Mouse (Mus musculus) right cerebral cortex, postnatal 25 days (tissue): ENCODE measurements at regions not wholly inside any gene's neighbourhood (a gene's known extent, or its start where the extent isn't known, plus 50 kb on each side); places are given as distances from the start of the nearest gene placed in this dataset.
A peak's percentile ranks its signal among the peaks of the same experiment; 100 is the strongest.

Source experiments
- DNase-seq: peaks from one replicate; pipeline ENCODE4 v3.0.0; 2022

DNA sequence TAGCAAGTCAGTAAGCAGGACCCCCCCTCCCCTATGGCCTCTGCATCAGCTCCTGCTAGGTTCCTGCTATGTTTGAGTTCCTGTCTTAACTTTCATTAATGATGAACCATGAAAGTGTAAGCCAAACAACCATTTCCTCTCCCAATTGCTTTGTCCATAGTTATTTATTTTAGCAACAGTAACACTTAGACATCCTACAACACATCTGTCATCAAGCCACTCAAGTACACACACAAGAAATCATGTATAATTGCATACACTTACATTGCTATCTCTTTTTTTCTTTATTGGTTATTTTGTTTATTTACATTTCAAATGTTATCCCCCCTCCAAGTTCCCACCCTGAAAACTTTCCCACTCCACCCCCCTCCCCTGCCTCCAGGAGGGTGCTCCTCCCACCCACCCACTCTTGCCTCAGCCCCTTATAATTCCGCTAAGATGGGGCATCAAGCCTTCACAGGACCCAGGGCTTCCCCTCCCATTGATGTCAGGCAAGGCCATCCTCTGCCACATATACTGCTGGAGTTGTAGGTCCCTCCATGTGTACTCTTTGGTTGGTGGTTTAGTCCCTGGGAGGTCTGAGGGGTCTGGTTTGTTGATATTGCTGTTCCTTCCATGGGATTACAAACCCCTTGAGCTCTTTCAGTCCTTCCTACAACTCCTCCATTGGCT is 310.9 kb upstream of the Ccnh start:
- no peak for DNase-seq

DNA sequence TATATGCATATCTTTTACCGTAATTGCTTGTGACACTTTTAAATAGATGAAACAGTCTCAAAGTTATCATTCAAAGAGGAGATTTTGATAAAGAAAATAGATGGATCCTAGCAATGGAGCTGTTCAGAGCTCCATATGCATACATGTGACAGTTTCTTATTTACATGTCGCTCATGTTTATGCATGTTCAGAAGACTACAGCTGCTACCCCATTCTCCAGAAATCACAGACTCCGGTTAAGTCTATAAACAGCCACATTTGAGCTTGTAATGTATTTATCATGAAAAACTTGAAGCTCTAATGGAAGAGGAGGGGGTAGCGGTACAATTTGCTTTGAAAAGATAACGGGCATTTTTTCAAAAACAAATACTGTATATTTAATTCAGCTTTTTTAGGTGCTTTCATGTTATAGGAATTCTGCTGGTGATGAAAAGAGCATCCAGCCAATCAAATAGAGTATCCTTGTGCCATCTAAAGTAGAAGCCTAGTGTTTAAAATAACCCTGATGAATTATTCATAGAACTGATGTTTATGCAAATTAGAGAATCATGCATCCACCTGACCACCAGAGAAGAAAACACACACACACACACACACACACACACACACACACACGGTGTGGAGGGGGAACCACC is 283.7 kb upstream of the Ccnh start:
- peak; percentile 9 for DNase-seq

DNA sequence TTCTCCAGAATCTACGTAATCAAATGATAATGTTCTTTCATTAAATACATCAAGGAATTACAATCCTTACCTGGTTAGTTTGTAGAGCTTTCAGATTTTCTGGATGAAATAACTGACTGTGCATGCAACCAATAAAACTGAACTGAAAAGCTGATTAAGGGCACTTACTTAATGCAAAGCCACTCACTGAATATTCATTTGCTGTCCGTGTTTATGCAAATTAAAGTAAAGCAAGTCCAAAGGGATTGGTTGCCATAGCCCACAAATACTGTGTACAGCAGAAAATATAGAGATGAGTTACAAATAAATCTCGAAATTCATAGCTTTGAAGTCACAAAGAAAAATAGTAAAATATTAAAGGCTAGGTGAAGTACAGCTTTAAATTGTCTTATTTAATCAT is 283.2 kb upstream of the Ccnh start:
- DNase-seq = no peak

DNA sequence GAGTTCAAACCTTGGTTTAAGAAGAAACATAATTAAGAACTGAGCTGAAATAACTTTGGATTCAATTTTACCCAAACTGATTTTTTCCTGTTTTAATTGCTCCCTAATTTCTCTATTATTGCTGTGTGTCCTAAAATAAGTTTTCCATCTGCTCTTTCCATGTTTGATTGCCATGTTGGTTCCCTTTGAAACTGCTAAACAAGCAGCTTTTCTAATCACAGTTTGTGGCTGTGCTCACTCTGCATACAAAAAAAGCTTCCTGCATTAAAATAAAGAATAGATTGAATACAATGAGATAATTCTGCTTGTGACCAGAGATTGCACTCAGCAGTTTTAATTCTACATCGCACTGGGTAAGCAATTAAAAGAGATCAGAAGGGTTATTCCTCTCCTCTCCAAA is 257.9 kb upstream of the Ccnh start:
- DNase-seq = no peak

DNA sequence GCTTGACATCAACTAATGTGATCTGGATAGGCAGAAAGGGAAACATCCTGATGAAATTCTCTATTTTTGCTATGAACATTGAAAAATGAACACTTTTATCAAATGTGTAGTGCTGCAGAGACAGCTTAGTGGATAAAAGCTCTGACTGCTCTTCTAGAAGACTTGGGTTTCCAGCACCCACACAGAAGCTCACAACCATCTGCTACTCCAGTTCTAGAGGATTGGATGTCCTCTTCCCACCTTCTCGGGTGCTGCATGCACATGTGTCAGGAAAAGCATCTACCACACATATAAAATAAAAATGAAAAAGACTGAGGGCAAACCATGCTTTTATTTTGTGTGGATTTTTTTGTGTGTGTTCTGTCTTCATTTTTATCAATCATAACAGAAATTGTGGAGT is 253.6 kb upstream of the Ccnh start:
- no peak for DNase-seq

DNA sequence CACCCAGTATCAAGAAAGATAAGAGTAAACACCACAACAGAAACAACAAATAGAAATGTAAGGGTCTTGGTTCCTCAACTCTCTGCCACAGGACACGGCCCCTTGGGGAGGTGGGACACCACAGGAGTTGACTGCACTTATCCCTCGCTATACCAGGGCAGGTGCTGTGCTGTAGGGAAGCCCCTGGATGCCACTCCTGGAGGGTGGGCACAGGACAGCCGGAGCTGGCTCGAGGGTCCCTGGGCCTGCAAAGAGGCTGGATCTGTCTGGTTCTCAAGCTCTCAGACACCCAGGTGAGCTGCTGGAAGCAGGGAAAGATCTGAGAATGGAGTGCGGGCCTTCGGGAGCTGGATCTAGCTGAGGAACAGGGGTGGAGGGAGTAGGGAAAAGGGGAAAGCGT is 249.5 kb upstream of the Ccnh start:
- DNase-seq = no peak

DNA sequence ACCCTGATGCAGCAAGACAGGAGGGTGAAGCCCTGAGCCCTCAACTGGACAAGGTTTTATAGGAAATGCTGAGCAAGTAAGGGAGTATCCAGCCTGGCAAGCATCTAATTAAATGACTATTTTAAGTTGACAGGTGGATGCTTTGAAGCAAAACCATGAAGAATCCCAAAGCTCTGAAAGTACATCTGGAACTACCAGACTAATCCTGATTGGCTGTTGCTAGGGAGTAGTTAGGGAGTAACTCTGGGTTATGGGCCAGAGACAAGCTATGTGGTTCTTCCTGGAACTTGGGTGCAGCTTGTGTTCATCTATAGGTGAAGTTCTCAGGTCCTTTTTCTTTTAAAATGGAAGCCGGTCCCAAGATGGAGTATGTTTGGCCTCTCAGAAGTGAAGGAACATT is 248.3 kb upstream of the Ccnh start:
- no peak for DNase-seq

DNA sequence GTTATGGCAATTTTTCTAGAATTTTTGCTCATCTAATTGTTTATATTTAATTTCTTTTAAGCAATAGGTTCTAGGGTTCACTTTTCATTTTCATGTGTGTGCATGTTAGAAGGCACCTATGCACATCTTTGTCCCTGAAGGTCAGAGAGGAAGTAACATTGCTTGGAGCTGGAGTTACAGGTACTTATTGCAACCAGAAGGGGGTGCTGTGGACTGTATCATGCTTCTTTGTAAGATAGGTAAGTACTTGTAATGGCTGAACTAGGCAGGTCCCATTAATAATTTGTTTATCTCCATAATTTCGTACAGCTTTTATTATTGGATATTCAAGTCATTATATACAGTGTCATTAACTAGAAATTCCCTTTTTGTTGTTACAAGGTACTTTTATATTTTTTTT is 238.3 kb upstream of the Ccnh start:
- DNase-seq = no peak

DNA sequence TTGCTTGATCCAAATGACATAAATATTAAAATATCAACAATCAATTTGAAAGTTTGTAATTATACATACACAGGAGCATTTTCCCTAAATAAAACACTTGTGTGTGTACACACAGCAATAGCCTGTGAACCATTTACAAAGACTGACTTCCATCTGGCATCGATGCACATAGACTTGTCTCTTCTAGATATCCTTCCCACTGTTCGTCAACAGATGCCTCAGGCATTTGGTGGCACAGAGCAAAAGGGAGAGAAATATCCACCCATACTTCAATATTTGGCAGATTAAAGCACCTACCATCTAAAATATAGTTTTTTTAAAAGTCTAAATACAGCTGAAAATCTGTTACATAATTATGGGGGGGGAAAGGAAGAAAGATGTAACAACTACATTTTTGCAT is 236.0 kb upstream of the Ccnh start:
- no peak for DNase-seq

DNA sequence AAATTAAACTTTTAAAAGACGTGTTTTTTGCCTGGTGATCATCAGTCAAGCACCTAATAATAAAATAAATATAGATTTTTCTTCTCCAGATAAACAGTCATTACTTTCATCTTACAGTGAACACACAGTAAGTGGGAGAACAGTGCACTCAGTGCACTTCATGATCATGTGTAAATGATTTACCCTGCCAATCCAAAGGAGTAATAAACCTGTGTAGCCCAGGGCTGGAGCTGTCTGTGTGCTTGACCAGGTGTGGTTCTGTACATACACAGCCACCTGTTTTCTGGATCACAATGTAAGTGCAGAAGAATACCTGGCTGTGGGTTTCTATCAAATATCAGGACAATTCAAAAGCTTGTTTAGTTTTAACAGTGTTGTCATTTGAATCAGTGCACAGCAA is 235.4 kb upstream of the Ccnh start:
- DNase-seq = no peak

DNA sequence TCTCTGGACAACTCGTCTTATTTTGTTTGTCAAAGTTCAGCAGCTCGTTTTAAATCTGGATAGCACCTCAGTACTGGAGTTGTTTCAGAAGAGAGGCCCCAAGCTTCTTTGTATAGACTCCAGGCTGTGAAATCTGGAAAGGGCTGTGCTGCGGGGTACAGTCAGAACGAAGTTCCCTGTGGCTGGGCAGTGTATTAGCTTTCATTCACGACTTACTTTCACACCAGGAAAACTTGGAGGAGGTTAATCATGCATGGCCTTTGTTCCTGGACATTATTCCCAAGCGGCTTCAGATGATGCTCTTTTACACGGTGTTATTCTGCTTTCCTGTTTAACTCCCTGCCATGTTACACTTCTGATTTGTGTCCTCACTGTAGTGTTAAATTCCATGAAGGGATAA is 220.3 kb upstream of the Ccnh start:
- no peak for DNase-seq
